Mouse (Mus musculus): ENCODE data around the gene Olfr907. TPM values are rescaled to one million over a fixed set of nuclear protein-coding genes. Genes with fewer than 3 reads are reported as not detected.

Olfr907 gene
- total and polyA plus RNA-seq, 3 experiments, result 0.11 TPM; not detected in 2

Other genes starting within 250 kb of the Olfr907 start
Only the 20 nearest of the 23 such genes appear.
- gene Olfr896-ps1, start 204.7 kb upstream of the Olfr907 start, total RNA-seq (2012; rRNA removed), result not detected in 2 replicates
- not detected in 2 replicates for gene Olfr896-ps1, start 204.7 kb upstream of the Olfr907 start, total RNA-seq (2014; rRNA removed)
- gene Olfr896-ps1, start 204.7 kb upstream of the Olfr907 start, polyA plus RNA-seq (2012; ENCODE audit: insufficient read length, low read depth), result not detected in 2 replicates
- not detected in 2 replicates for gene Olfr25, start 166.7 kb upstream of the Olfr907 start, total RNA-seq (2012; rRNA removed)
- gene Olfr25, start 166.7 kb upstream of the Olfr907 start, total RNA-seq (2014; rRNA removed), result not detected in 2 replicates
- not detected in 2 replicates for gene Olfr25, start 166.7 kb upstream of the Olfr907 start, polyA plus RNA-seq (2012; ENCODE audit: insufficient read length, low read depth)
- not detected in 2 replicates for gene Olfr898, start 147.4 kb upstream of the Olfr907 start, total RNA-seq (2012; rRNA removed)
- not detected in 2 replicates for gene Olfr898, start 147.4 kb upstream of the Olfr907 start, total RNA-seq (2014; rRNA removed)
- not detected in 2 replicates for gene Olfr898, start 147.4 kb upstream of the Olfr907 start, polyA plus RNA-seq (2012; ENCODE audit: insufficient read length, low read depth)
- gene Olfr250, start 128.9 kb upstream of the Olfr907 start, total RNA-seq (2012; rRNA removed), result not detected in 2 replicates
- not detected in 2 replicates for gene Olfr250, start 128.9 kb upstream of the Olfr907 start, total RNA-seq (2014; rRNA removed)
- gene Olfr250, start 128.9 kb upstream of the Olfr907 start, polyA plus RNA-seq (2012; ENCODE audit: insufficient read length, low read depth), result not detected in 2 replicates
- gene Olfr251, start 118.7 kb upstream of the Olfr907 start, total RNA-seq (2012; rRNA removed), result not detected in 2 replicates
- gene Olfr251, start 118.7 kb upstream of the Olfr907 start, total RNA-seq (2014; rRNA removed), result not detected in 2 replicates
- gene Olfr251, start 118.7 kb upstream of the Olfr907 start, polyA plus RNA-seq (2012; ENCODE audit: insufficient read length, low read depth), result not detected in 2 replicates
- gene Olfr147, start 94.1 kb upstream of the Olfr907 start, total RNA-seq (2012; rRNA removed), result not detected in 2 replicates
- gene Olfr147, start 94.1 kb upstream of the Olfr907 start, total RNA-seq (2014; rRNA removed), result not detected in 2 replicates
- not detected in 2 replicates for gene Olfr147, start 94.1 kb upstream of the Olfr907 start, polyA plus RNA-seq (2012; ENCODE audit: insufficient read length, low read depth)
- gene Olfr901, start 66.3 kb upstream of the Olfr907 start, total RNA-seq (2012; rRNA removed), result not detected in 2 replicates
- gene Olfr901, start 66.3 kb upstream of the Olfr907 start, total RNA-seq (2014; rRNA removed), result not detected in 2 replicates
- gene Olfr901, start 66.3 kb upstream of the Olfr907 start, polyA plus RNA-seq (2012; ENCODE audit: insufficient read length, low read depth), result not detected in 2 replicates
- not detected in 2 replicates for gene Olfr902, start 48.1 kb upstream of the Olfr907 start, total RNA-seq (2012; rRNA removed)
- not detected in 2 replicates for gene Olfr902, start 48.1 kb upstream of the Olfr907 start, total RNA-seq (2014; rRNA removed)
- gene Olfr902, start 48.1 kb upstream of the Olfr907 start, polyA plus RNA-seq (2012; ENCODE audit: insufficient read length, low read depth), result not detected in 2 replicates
- gene Olfr904, start 32.7 kb upstream of the Olfr907 start, total RNA-seq (2012; rRNA removed), result not detected in 2 replicates
- not detected in 2 replicates for gene Olfr904, start 32.7 kb upstream of the Olfr907 start, total RNA-seq (2014; rRNA removed)
- gene Olfr904, start 32.7 kb upstream of the Olfr907 start, polyA plus RNA-seq (2012; ENCODE audit: insufficient read length, low read depth), result not detected in 2 replicates
- gene Olfr905, start 24.7 kb upstream of the Olfr907 start, total RNA-seq (2012; rRNA removed), result not detected in 2 replicates
- gene Olfr905, start 24.7 kb upstream of the Olfr907 start, total RNA-seq (2014; rRNA removed), result not detected in 2 replicates
- not detected in 2 replicates for gene Olfr905, start 24.7 kb upstream of the Olfr907 start, polyA plus RNA-seq (2012; ENCODE audit: insufficient read length, low read depth)
- gene Olfr906, start 8.7 kb upstream of the Olfr907 start, total RNA-seq (2012; rRNA removed), result not detected in 2 replicates
- not detected in 2 replicates for gene Olfr906, start 8.7 kb upstream of the Olfr907 start, total RNA-seq (2014; rRNA removed)
- gene Olfr906, start 8.7 kb upstream of the Olfr907 start, polyA plus RNA-seq (2012; ENCODE audit: insufficient read length, low read depth), result not detected in 2 replicates
- not detected in 2 replicates for gene Olfr911-ps1, start 25.8 kb downstream of the Olfr907 start, total RNA-seq (2012; rRNA removed)
- not detected in 2 replicates for gene Olfr911-ps1, start 25.8 kb downstream of the Olfr907 start, total RNA-seq (2014; rRNA removed)
- not detected in 2 replicates for gene Olfr911-ps1, start 25.8 kb downstream of the Olfr907 start, polyA plus RNA-seq (2012; ENCODE audit: insufficient read length, low read depth)
- gene Olfr910, start 42.0 kb downstream of the Olfr907 start, total RNA-seq (2012; rRNA removed), result not detected in 2 replicates
- gene Olfr910, start 42.0 kb downstream of the Olfr907 start, total RNA-seq (2014; rRNA removed), result not detected in 2 replicates
- gene Olfr910, start 42.0 kb downstream of the Olfr907 start, polyA plus RNA-seq (2012; ENCODE audit: insufficient read length, low read depth), result not detected in 2 replicates
- not detected in 2 replicates for gene Olfr912, start 84.4 kb downstream of the Olfr907 start, total RNA-seq (2012; rRNA removed)
- not detected in 2 replicates for gene Olfr912, start 84.4 kb downstream of the Olfr907 start, total RNA-seq (2014; rRNA removed)
- not detected in 2 replicates for gene Olfr912, start 84.4 kb downstream of the Olfr907 start, polyA plus RNA-seq (2012; ENCODE audit: insufficient read length, low read depth)
- not detected in 2 replicates for gene Olfr913, start 97.0 kb downstream of the Olfr907 start, total RNA-seq (2012; rRNA removed)
- gene Olfr913, start 97.0 kb downstream of the Olfr907 start, total RNA-seq (2014; rRNA removed), result not detected in 2 replicates
- gene Olfr913, start 97.0 kb downstream of the Olfr907 start, polyA plus RNA-seq (2012; ENCODE audit: insufficient read length, low read depth), result not detected in 2 replicates
- not detected in 2 replicates for gene Olfr914, start 109.3 kb downstream of the Olfr907 start, total RNA-seq (2012; rRNA removed)
- gene Olfr914, start 109.3 kb downstream of the Olfr907 start, total RNA-seq (2014; rRNA removed), result not detected in 2 replicates
- not detected in 2 replicates for gene Olfr914, start 109.3 kb downstream of the Olfr907 start, polyA plus RNA-seq (2012; ENCODE audit: insufficient read length, low read depth)
- gene Olfr916, start 164.1 kb downstream of the Olfr907 start, total RNA-seq (2012; rRNA removed), result not detected in 2 replicates
- not detected in 2 replicates for gene Olfr916, start 164.1 kb downstream of the Olfr907 start, total RNA-seq (2014; rRNA removed)
- not detected in 2 replicates for gene Olfr916, start 164.1 kb downstream of the Olfr907 start, polyA plus RNA-seq (2012; ENCODE audit: insufficient read length, low read depth)
- not detected in 2 replicates for gene Olfr917, start 170.0 kb downstream of the Olfr907 start, total RNA-seq (2012; rRNA removed)
- gene Olfr917, start 170.0 kb downstream of the Olfr907 start, total RNA-seq (2014; rRNA removed), result not detected in 2 replicates
- not detected in 2 replicates for gene Olfr917, start 170.0 kb downstream of the Olfr907 start, polyA plus RNA-seq (2012; ENCODE audit: insufficient read length, low read depth)
- gene Olfr918, start 178.8 kb downstream of the Olfr907 start, total RNA-seq (2012; rRNA removed), result not detected in 2 replicates
- not detected in 2 replicates for gene Olfr918, start 178.8 kb downstream of the Olfr907 start, total RNA-seq (2014; rRNA removed)
- gene Olfr918, start 178.8 kb downstream of the Olfr907 start, polyA plus RNA-seq (2012; ENCODE audit: insufficient read length, low read depth), result not detected in 2 replicates
- gene Olfr919, start 207.9 kb downstream of the Olfr907 start, total RNA-seq (2012; rRNA removed), result not detected in 2 replicates
- gene Olfr919, start 207.9 kb downstream of the Olfr907 start, total RNA-seq (2014; rRNA removed), result not detected in 2 replicates
- not detected in 2 replicates for gene Olfr919, start 207.9 kb downstream of the Olfr907 start, polyA plus RNA-seq (2012; ENCODE audit: insufficient read length, low read depth)

Measured in CH12.LX (cell line).